Mouse (Mus musculus) neural tube, embryonic 13.5 days (tissue): ENCODE data around the gene Cnbd2. TPM values are rescaled to one million over a fixed set of nuclear protein-coding genes. Genes with fewer than 3 reads are reported as not detected.
A peak's percentile ranks its signal among the peaks of the same experiment; 100 is the strongest.

Source experiments
- ATAC-seq: fragments of 200-750 bp; cut with Nextera tagmentation; 2 replicates; pipeline ENCODE4 v1.8.0; 2017; ENCODE audit warnings: low read depth, mild to moderate bottlenecking, moderate TSS enrichment, moderate library complexity
- H3K27ac ChIP-seq: fragments of 300-500 bp; sonication (generic); replicated peaks from 2 replicates; pipeline ENCODE4 v1.5.1; 2015; ENCODE audit warnings: moderate library complexity, mild to moderate bottlenecking, inconsistent platforms
- H3K27me3 ChIP-seq: fragments of 300-500 bp; sonication (generic); 2 replicates; pipeline ENCODE4 v1.6.1; 2015; ENCODE audit warnings: mild to moderate bottlenecking, inconsistent platforms
- H3K36me3 ChIP-seq: fragments of 300-500 bp; sonication (generic); 2 replicates; pipeline ENCODE4 v1.6.1; 2015; ENCODE audit warnings: mild to moderate bottlenecking, inconsistent platforms
- H3K4me1 ChIP-seq: fragments of 300-500 bp; sonication (generic); replicated peaks from 2 replicates; pipeline ENCODE4 v1.6.1; 2015; ENCODE audit warnings: inconsistent platforms
- H3K4me2 ChIP-seq: fragments of 300-500 bp; sonication (generic); 2 replicates; pipeline ENCODE4 v1.6.1; 2015; ENCODE audit warnings: inconsistent platforms, mild to moderate bottlenecking, moderate library complexity
- H3K4me3 ChIP-seq: fragments of 300-500 bp; sonication (generic); 2 replicates; pipeline ENCODE4 v1.5.1; 2015; ENCODE audit warnings: mild to moderate bottlenecking, inconsistent platforms
- H3K9ac ChIP-seq: fragments of 300-500 bp; sonication (generic); 2 replicates; pipeline ENCODE4 v1.6.1; 2015; ENCODE audit warnings: moderate library complexity, mild to moderate bottlenecking, inconsistent platforms
- H3K9me3 ChIP-seq: fragments of 300-500 bp; sonication (generic); 2 replicates; pipeline ENCODE4 v1.6.1; 2016; ENCODE audit warnings: inconsistent platforms
- WGBS: fragments of 180-500 bp; shearing (Covaris S2); methylation state at CpG from one replicate; pipeline ENCODE4 v1.1.7; 2015; 5-methylcytosine and 5-hydroxymethylcytosine counted together
- polyA plus RNA-seq: library from polyadenylated mRNA; unstranded; fragments of >200 nt; fragmentation: Nextera tagmentation; extraction: Ambion mirVana; gene quantifications from 2 replicates; pipeline ENCODE4 v1.2.1, GENCODE M21; 2015

Cnbd2 gene
- polyA plus RNA-seq, 1 experiment from 2014 or later = 7.6 TPM

GRCm38 (mm10) chr2:156313153-156313552 is 1.1 kb downstream of the Cnbd2 start:
- Histone ChIP-seq H3K27me3 (no peaks in the 10 kb centered on the region), H3K27ac (peak overlapping the region; percentile 98), H3K4me3 (peak overlapping the region; percentile 83), H3K4me1 (peaks cover 18% of the 10 kb centered on the region), H3K9me3 (no peaks in the 10 kb centered on the region), H3K4me2 (peak overlapping the region; percentile 83), H3K9ac (peak overlapping the region; percentile 96), H3K36me3 (peaks cover 20% of the 10 kb centered on the region; the same call in 1 of the 2 replicates)
- 61% methylated on average over 3 of the region's 3 CpGs for WGBS
- ATAC-seq = no peak

GRCm38 (mm10) chr2:156314811-156315210 is 2.7 kb downstream of the Cnbd2 start:
- peaks cover 14% of the 10 kb centered on the region; the same call in 1 of the 2 replicates for H3K36me3 ChIP-seq
- no peaks in the 10 kb centered on the region for H3K9me3 ChIP-seq
- no peak overlapping the region for H3K9ac ChIP-seq
- H3K4me1 ChIP-seq = peaks cover 18% of the 10 kb centered on the region
- no peak for ATAC-seq
- no peaks in the 10 kb centered on the region for H3K27me3 ChIP-seq
- 95% methylated on average over 6 of the region's 6 CpGs for WGBS
- no peak overlapping the region for H3K4me2 ChIP-seq
- H3K27ac ChIP-seq = no peak overlapping the region
- no peak overlapping the region for H3K4me3 ChIP-seq

GRCm38 (mm10) chr2:156318491-156318890 is 6.4 kb downstream of the Cnbd2 start:
- H3K4me1 ChIP-seq = 0 out of 2 replicates have a peak, but pooled peaks cover 3% of the 10 kb centered on the region
- H3K4me2 ChIP-seq = no peak overlapping the region
- ATAC-seq = no peak
- H3K27ac ChIP-seq = no peak overlapping the region
- H3K9ac ChIP-seq = no peak overlapping the region
- no peaks in the 10 kb centered on the region for H3K9me3 ChIP-seq
- H3K27me3 ChIP-seq = no peaks in the 10 kb centered on the region
- H3K4me3 ChIP-seq = no peak overlapping the region
- peaks cover 14% of the 10 kb centered on the region for H3K36me3 ChIP-seq

- no peak overlapping the region for H3K9ac ChIP-seq
- H3K27me3 ChIP-seq = no peaks in the 10 kb centered on the region
- H3K36me3 ChIP-seq = peaks cover 6% of the 10 kb centered on the region
- 91% methylated on average over 6 of the region's 6 CpGs for WGBS
- 0 out of 2 replicates have a peak, but pooled peaks cover 11% of the 10 kb centered on the region for H3K4me1 ChIP-seq
- no peak overlapping the region for H3K27ac ChIP-seq
- ATAC-seq = no peak
- no peak overlapping the region for H3K4me3 ChIP-seq
- H3K9me3 ChIP-seq = no peaks in the 10 kb centered on the region
- H3K4me2 ChIP-seq = no peak overlapping the region
Observed at GRCm38 (mm10) chr2:156321538-156321937, 9.4 kb downstream of the Cnbd2 start.

GRCm38 (mm10) chr2:156324116-156324588 is 12.1 kb downstream of the Cnbd2 start:
- no peaks in the 10 kb centered on the region for H3K27me3 ChIP-seq
- H3K9me3 ChIP-seq = no peaks in the 10 kb centered on the region
- no peak overlapping the region for H3K4me2 ChIP-seq
- no peak for ATAC-seq
- H3K4me1 ChIP-seq = 0 out of 2 replicates have a peak, but pooled peaks cover 11% of the 10 kb centered on the region
- no peak overlapping the region for H3K27ac ChIP-seq
- H3K36me3 ChIP-seq = peaks cover 6% of the 10 kb centered on the region
- WGBS = 77% methylated on average over 6 of the region's 6 CpGs
- H3K9ac ChIP-seq = no peak overlapping the region
- no peak overlapping the region for H3K4me3 ChIP-seq

GRCm38 (mm10) chr2:156324681-156325080 is 12.6 kb downstream of the Cnbd2 start:
- WGBS = 50% methylated on average over 5 of the region's 5 CpGs
- H3K4me3 ChIP-seq = no peak overlapping the region

GRCm38 (mm10) chr2:156330681-156331080 is 18.6 kb downstream of the Cnbd2 start:
- no peak for ATAC-seq
- WGBS = 89% methylated on average over 1 of the region's 1 CpGs

More at GRCm38 (mm10) chr2:156324681-156325080, 12.6 kb downstream of the Cnbd2 start:
- Histone ChIP-seq H3K9me3 (no peaks in the 10 kb centered on the region), H3K36me3 (peaks cover 6% of the 10 kb centered on the region), H3K9ac (no peak overlapping the region), H3K4me2 (no peak overlapping the region), H3K4me1 (0 out of 2 replicates have a peak, but pooled peaks cover 11% of the 10 kb centered on the region), H3K27me3 (no peaks in the 10 kb centered on the region), H3K27ac (no peak overlapping the region)
- no peak for ATAC-seq

GRCm38 (mm10) chr2:156331446-156331965 is 19.4 kb downstream of the Cnbd2 start:
- no peak overlapping the region for H3K4me3 ChIP-seq
- no peak overlapping the region for H3K4me2 ChIP-seq
- H3K36me3 ChIP-seq = no peaks in the 10 kb centered on the region
- ATAC-seq = no peak
- no peaks in the 10 kb centered on the region for H3K9me3 ChIP-seq
- no peaks in the 10 kb centered on the region for H3K27me3 ChIP-seq
- no peak overlapping the region for H3K9ac ChIP-seq
- H3K27ac ChIP-seq = no peak overlapping the region
- 69% methylated on average over 7 of the region's 7 CpGs for WGBS
- no peaks in the 10 kb centered on the region for H3K4me1 ChIP-seq

More at GRCm38 (mm10) chr2:156330681-156331080, 18.6 kb downstream of the Cnbd2 start:
- H3K4me2 ChIP-seq = no peak overlapping the region
- no peaks in the 10 kb centered on the region for H3K4me1 ChIP-seq
- no peak overlapping the region for H3K9ac ChIP-seq
- H3K4me3 ChIP-seq = no peak overlapping the region
- H3K27ac ChIP-seq = no peak overlapping the region
- H3K27me3 ChIP-seq = no peaks in the 10 kb centered on the region
- no peaks in the 10 kb centered on the region for H3K36me3 ChIP-seq
- no peaks in the 10 kb centered on the region for H3K9me3 ChIP-seq

GRCm38 (mm10) chr2:156340078-156340477 is 28.0 kb downstream of the Cnbd2 start:
- no peaks in the 10 kb centered on the region for H3K36me3 ChIP-seq
- no peak overlapping the region for H3K9ac ChIP-seq
- H3K4me3 ChIP-seq = no peak overlapping the region
- no peaks in the 10 kb centered on the region for H3K27me3 ChIP-seq
- H3K27ac ChIP-seq = no peak overlapping the region
- no peak for ATAC-seq
- no peaks in the 10 kb centered on the region for H3K4me1 ChIP-seq
- no peaks in the 10 kb centered on the region for H3K9me3 ChIP-seq
- H3K4me2 ChIP-seq = no peak overlapping the region
- WGBS = 87% methylated on average over 4 of the region's 4 CpGs

- no peak overlapping the region; the same call in 1 of the 2 replicates for H3K9ac ChIP-seq
- H3K36me3 ChIP-seq = no peaks in the 10 kb centered on the region
- H3K4me3 ChIP-seq = no peak overlapping the region
- H3K4me2 ChIP-seq = no peak overlapping the region
- ATAC-seq = no peak
- H3K27ac ChIP-seq = no peak overlapping the region
- H3K9me3 ChIP-seq = no peaks in the 10 kb centered on the region
- 63% methylated on average over 12 of the region's 12 CpGs for WGBS
- 0 out of 2 replicates have a peak, but pooled peaks cover 3% of the 10 kb centered on the region for H3K4me1 ChIP-seq
- H3K27me3 ChIP-seq = no peaks in the 10 kb centered on the region
Observed at GRCm38 (mm10) chr2:156344775-156345532, 32.9 kb downstream of the Cnbd2 start.

- no peaks in the 10 kb centered on the region for H3K36me3 ChIP-seq
- no peaks in the 10 kb centered on the region for H3K27me3 ChIP-seq
- H3K4me3 ChIP-seq = no peak overlapping the region
- no peak overlapping the region for H3K27ac ChIP-seq
- 81% methylated on average over 4 of the region's 4 CpGs for WGBS
- no peak overlapping the region for H3K9ac ChIP-seq
- no peak for ATAC-seq
- H3K4me2 ChIP-seq = no peak overlapping the region
- H3K9me3 ChIP-seq = no peaks in the 10 kb centered on the region
- H3K4me1 ChIP-seq = peaks cover 3% of the 10 kb centered on the region; the same call in 1 of the 2 replicates
Observed at GRCm38 (mm10) chr2:156348812-156349211, 36.7 kb downstream of the Cnbd2 start.

- Histone ChIP-seq H3K9ac (no peak overlapping the region), H3K36me3 (no peaks in the 10 kb centered on the region), H3K27me3 (no peaks in the 10 kb centered on the region), H3K9me3 (no peaks in the 10 kb centered on the region), H3K4me1 (peaks cover 3% of the 10 kb centered on the region; the same call in 1 of the 2 replicates), H3K4me2 (no peak overlapping the region), H3K27ac (no peak overlapping the region), H3K4me3 (no peak overlapping the region)
- WGBS = 74% methylated on average over 4 of the region's 4 CpGs
- ATAC-seq = no peak
Observed at GRCm38 (mm10) chr2:156349286-156349848, 37.3 kb downstream of the Cnbd2 start.
